Mouse (Mus musculus) heart, embryonic 12.5 days (tissue): Measurements from ENCODE around the gene Ccdc28a. TPM values are rescaled to one million over a fixed set of nuclear protein-coding genes. Genes with fewer than 3 reads are reported as not detected.

Source experiments
- ATAC-seq: fragments of 200-750 bp; cut with Nextera tagmentation; 2 replicates; pipeline ENCODE4 v1.8.0; 2017; ENCODE audit warnings: moderate TSS enrichment, moderate library complexity; ENCODE audit not compliant: insufficient number of reproducible peaks, low FRiP score
- H3K27ac ChIP-seq: fragments of 300-500 bp; sonication (generic); 2 replicates; pipeline ENCODE4 v1.5.1; 2016; ENCODE audit warnings: mild to moderate bottlenecking, moderate library complexity; ENCODE audit not compliant: poor library complexity, severe bottlenecking
- H3K27me3 ChIP-seq: fragments of 300-500 bp; sonication (generic); replicated peaks from 2 replicates; pipeline ENCODE4 v1.6.1; 2016; ENCODE audit warnings: mild to moderate bottlenecking, moderate library complexity
- H3K36me3 ChIP-seq: fragments of 300-500 bp; sonication (generic); 2 replicates; pipeline ENCODE4 v1.6.1; 2016; ENCODE audit warnings: mild to moderate bottlenecking, moderate library complexity
- H3K4me1 ChIP-seq: fragments of 300-500 bp; sonication (generic); replicated peaks from 2 replicates; pipeline ENCODE4 v1.6.1; 2016; ENCODE audit warnings: mild to moderate bottlenecking
- H3K4me2 ChIP-seq: fragments of 300-500 bp; sonication (generic); 2 replicates; pipeline ENCODE4 v1.6.1; 2016; ENCODE audit warnings: mild to moderate bottlenecking, moderate library complexity
- H3K4me3 ChIP-seq: fragments of 300-500 bp; sonication (generic); 2 replicates; pipeline ENCODE4 v1.5.1; 2016; ENCODE audit warnings: mild to moderate bottlenecking
- H3K9ac ChIP-seq: fragments of 300-500 bp; sonication (generic); 2 replicates; pipeline ENCODE4 v1.6.1; 2016; ENCODE audit warnings: mild to moderate bottlenecking, moderate library complexity
- H3K9me3 ChIP-seq: fragments of 300-500 bp; sonication (generic); replicated peaks from 2 replicates; pipeline ENCODE4 v1.6.1; 2016; ENCODE audit warnings: mild to moderate bottlenecking, moderate library complexity
- WGBS: fragments of 180-500 bp; shearing (Covaris S2); methylation state at CpG from one replicate; pipeline ENCODE4 v1.1.7; 2016; 5-methylcytosine and 5-hydroxymethylcytosine counted together
- polyA plus RNA-seq: library from polyadenylated mRNA; unstranded; fragments of >200 nt; fragmentation: Nextera tagmentation; extraction: Ambion mirVana; gene quantifications from 2 replicates; pipeline ENCODE4 v1.2.1, GENCODE M21; 2016

Gene Ccdc28a
- polyA plus RNA-seq, 1 experiment from 2014 or later = 7.9 TPM

- Histone ChIP-seq H3K9ac (no peak overlapping the region), H3K9me3 (no peaks in the 10 kb centered on the region), H3K4me1 (peaks cover 19% of the 10 kb centered on the region), H3K4me3 (no peak overlapping the region), H3K27me3 (no peaks in the 10 kb centered on the region; the same call in 1 of the 2 replicates), H3K4me2 (no peak overlapping the region), H3K36me3 (no peaks in the 10 kb centered on the region), H3K27ac (no peak overlapping the region)
- 71% methylated on average over 11 of the region's 11 CpGs for WGBS
- ATAC-seq = no peak
These were observed 40.6 kb downstream of the Ccdc28a start for GRCm38 (mm10) chr10:18194156-18194555.

- Histone ChIP-seq H3K36me3 (no peaks in the 10 kb centered on the region), H3K27me3 (no peaks in the 10 kb centered on the region; the same call in 1 of the 2 replicates), H3K4me3 (no peak overlapping the region), H3K4me1 (peaks cover 19% of the 10 kb centered on the region), H3K9ac (no peak overlapping the region), H3K27ac (no peak overlapping the region), H3K9me3 (no peaks in the 10 kb centered on the region), H3K4me2 (no peak overlapping the region)
- 63% methylated on average over 11 of the region's 11 CpGs for WGBS
- ATAC-seq = no peak
These were observed 41.6 kb downstream of the Ccdc28a start for GRCm38 (mm10) chr10:18193221-18193620.

- Histone ChIP-seq H3K4me1 (peaks cover 19% of the 10 kb centered on the region), H3K9ac (no peak overlapping the region), H3K27ac (no peak overlapping the region), H3K4me3 (no peak overlapping the region), H3K4me2 (peak overlapping the region; percentile 4; the same call in 1 of the 2 replicates), H3K36me3 (no peaks in the 10 kb centered on the region), H3K27me3 (no peaks in the 10 kb centered on the region; the same call in 1 of the 2 replicates), H3K9me3 (no peaks in the 10 kb centered on the region)
- 25% methylated on average over 8 of the region's 8 CpGs for WGBS
- peak; percentile 42 for ATAC-seq
These were observed 43.1 kb downstream of the Ccdc28a start for GRCm38 (mm10) chr10:18191706-18192105.

GRCm38 (mm10) chr10:18189498-18189897 lies 45.3 kb downstream of the Ccdc28a start:
- Histone ChIP-seq H3K36me3 (no peaks in the 10 kb centered on the region), H3K27ac (no peak overlapping the region), H3K27me3 (no peaks in the 10 kb centered on the region; the same call in 1 of the 2 replicates), H3K9me3 (no peaks in the 10 kb centered on the region), H3K4me2 (no peak overlapping the region), H3K4me1 (peaks cover 19% of the 10 kb centered on the region), H3K9ac (no peak overlapping the region), H3K4me3 (no peak overlapping the region)
- WGBS = 60% methylated on average over 4 of the region's 4 CpGs
- no peak for ATAC-seq

- Histone ChIP-seq H3K4me2 (no peak overlapping the region), H3K27me3 (no peaks in the 10 kb centered on the region; the same call in 1 of the 2 replicates), H3K4me1 (peaks cover 19% of the 10 kb centered on the region), H3K36me3 (no peaks in the 10 kb centered on the region), H3K27ac (no peak overlapping the region), H3K9me3 (no peaks in the 10 kb centered on the region), H3K4me3 (no peak overlapping the region), H3K9ac (no peak overlapping the region)
- ATAC-seq = no peak
- WGBS = 66% methylated on average over 6 of the region's 6 CpGs
These were observed 46.2 kb downstream of the Ccdc28a start for GRCm38 (mm10) chr10:18188564-18188963.

- Histone ChIP-seq H3K27ac (no peak overlapping the region), H3K4me2 (no peak overlapping the region), H3K4me3 (no peak overlapping the region), H3K27me3 (no peaks in the 10 kb centered on the region), H3K9ac (no peak overlapping the region), H3K9me3 (no peaks in the 10 kb centered on the region), H3K4me1 (no peaks in the 10 kb centered on the region), H3K36me3 (no peaks in the 10 kb centered on the region)
- WGBS = 77% methylated on average over 5 of the region's 5 CpGs
- ATAC-seq = no peak
These were observed 52.6 kb downstream of the Ccdc28a start for GRCm38 (mm10) chr10:18182246-18182645.

- Histone ChIP-seq H3K27me3 (no peaks in the 10 kb centered on the region), H3K9ac (no peak overlapping the region), H3K4me2 (no peak overlapping the region), H3K4me3 (no peak overlapping the region), H3K27ac (no peak overlapping the region), H3K9me3 (no peaks in the 10 kb centered on the region), H3K4me1 (no peaks in the 10 kb centered on the region), H3K36me3 (no peaks in the 10 kb centered on the region)
- ATAC-seq = no peak
- WGBS = 67% methylated on average over 2 of the region's 2 CpGs
These were observed 57.5 kb downstream of the Ccdc28a start for GRCm38 (mm10) chr10:18177304-18177703.

- H3K4me3 ChIP-seq = no peak overlapping the region
- H3K36me3 ChIP-seq = no peaks in the 10 kb centered on the region
- no peak overlapping the region for H3K27ac ChIP-seq
- H3K9me3 ChIP-seq = no peaks in the 10 kb centered on the region
- no peaks in the 10 kb centered on the region for H3K27me3 ChIP-seq
- H3K4me2 ChIP-seq = no peak overlapping the region
- 75% methylated on average over 7 of the region's 7 CpGs for WGBS
- ATAC-seq = no peak
- H3K9ac ChIP-seq = no peak overlapping the region
- H3K4me1 ChIP-seq = no peaks in the 10 kb centered on the region
These were observed 58.1 kb downstream of the Ccdc28a start for GRCm38 (mm10) chr10:18176722-18177121.

GRCm38 (mm10) chr10:18175087-18175486 lies 59.7 kb downstream of the Ccdc28a start:
- Histone ChIP-seq H3K36me3 (no peaks in the 10 kb centered on the region), H3K9ac (no peak overlapping the region), H3K27ac (no peak overlapping the region), H3K4me3 (no peak overlapping the region), H3K9me3 (no peaks in the 10 kb centered on the region), H3K4me1 (no peaks in the 10 kb centered on the region), H3K4me2 (no peak overlapping the region), H3K27me3 (no peaks in the 10 kb centered on the region)
- no peak for ATAC-seq
- 88% methylated on average over 6 of the region's 6 CpGs for WGBS

Other genes with a start within 250 kb of the Ccdc28a start
- gene Abracl, start 211.7 kb downstream of the Ccdc28a start, polyA plus RNA-seq = 205 and 207 TPM in 2 replicates
- gene Reps1, start 179.1 kb downstream of the Ccdc28a start, polyA plus RNA-seq = 20.0 and 20.9 TPM in 2 replicates
- 0.37 TPM in 1 of 2 replicates, not detected in the other for gene Ect2l, start 24.1 kb downstream of the Ccdc28a start, polyA plus RNA-seq
- gene Nhsl1, start 84.0 kb upstream of the Ccdc28a start, polyA plus RNA-seq = 15.5 and 17.8 TPM in 2 replicates